Mouse (Mus musculus): ENCODE data around the gene Col16a1. TPM values are rescaled to one million over a fixed set of nuclear protein-coding genes. Genes with fewer than 3 reads are reported as not detected.

Gene Col16a1
- total RNA-seq, 1 experiment from 2014 or later: not detected

DNA sequence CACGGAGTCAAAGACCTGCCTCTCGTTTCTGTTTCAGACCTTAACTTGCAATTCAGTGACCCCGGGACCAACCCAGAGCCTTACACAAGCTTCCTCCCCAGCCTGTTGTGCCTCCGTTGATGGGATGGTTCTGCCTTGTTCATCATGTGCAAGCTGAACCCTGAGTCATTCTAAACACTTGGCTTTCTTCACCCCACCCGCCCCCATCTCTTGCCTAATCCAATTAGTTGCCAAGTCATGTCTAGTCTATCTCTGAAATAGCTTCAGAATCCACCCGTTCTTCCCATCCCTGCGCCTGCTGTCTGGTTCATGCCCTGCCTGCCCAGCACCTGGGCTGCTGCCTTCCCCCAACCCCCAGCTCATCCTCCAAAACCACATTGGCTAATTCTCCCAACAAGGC is 64.7 kb downstream of the Col16a1 start:
- peak; percentile 38; the same call in 1 of the 2 replicates for ATAC-seq (replicated peaks; ENCODE audit: insufficient number of reproducible peaks, low FRiP score, low TSS enrichment, poor library complexity, severe bottlenecking)

DNA sequence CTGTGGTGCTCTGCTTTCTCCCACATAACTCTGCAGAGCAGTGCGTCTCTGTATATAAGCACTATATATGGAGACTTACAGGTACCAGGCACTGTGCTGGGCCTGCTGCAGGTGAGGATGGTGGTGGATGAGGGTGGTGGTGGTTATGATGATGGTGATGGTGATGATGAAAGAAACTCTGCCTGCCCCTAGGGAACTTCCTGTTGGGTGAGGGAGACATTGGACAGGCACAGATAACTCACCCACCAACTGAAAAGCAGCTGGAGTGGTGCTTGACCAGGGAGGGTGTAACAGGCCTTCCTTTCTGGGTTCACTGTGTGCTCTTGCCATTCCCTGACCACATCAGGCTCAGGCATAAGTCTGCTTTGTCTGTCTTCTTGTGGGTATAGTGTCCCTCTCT is 65.1 kb downstream of the Col16a1 start:
- ATAC-seq (replicated peaks; ENCODE audit: insufficient number of reproducible peaks, low FRiP score, low TSS enrichment, poor library complexity, severe bottlenecking): peak; percentile 30; the same call in 1 of the 2 replicates

DNA sequence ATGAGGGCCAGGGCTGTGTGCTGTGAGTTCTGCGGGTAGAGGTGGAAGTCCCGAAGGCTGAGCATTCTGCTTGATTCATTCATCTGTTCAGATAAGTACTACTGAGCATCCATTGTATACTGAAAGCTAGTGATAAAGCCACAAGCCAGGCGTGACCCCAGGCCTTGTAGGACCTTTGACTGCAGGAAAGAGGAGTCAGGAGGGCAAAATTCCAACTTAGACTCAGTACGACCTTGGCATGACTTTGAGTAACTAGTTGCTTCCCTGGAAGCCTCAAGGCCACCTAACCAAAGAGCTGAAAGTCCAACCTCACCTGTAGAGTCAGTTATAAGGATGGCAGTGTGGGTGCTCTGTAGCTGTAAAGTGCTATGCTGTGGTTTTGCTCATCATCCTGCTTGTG is 73.1 kb downstream of the Col16a1 start:
- ATAC-seq (replicated peaks; ENCODE audit: insufficient number of reproducible peaks, low FRiP score, low TSS enrichment, poor library complexity, severe bottlenecking): no peak

DNA sequence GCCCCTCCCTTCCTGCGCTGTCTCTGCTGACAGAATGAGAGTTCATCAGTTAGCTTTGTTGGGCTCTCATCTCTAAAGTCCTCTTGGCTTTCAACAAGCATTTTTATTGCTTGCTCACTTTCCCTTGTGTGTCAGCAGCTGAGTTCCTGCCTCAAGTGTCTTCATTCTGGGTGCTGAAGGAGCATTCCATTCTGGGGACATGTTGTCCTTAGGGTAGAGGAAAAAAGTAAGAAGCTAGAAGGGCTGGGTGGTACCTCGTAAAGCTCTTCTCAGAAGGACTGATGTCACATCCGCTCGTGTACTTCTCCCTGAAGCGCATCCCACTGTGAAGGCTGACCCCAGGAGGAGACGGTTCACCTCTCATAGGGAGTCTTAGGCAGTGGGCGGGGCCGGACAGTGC is 73.9 kb downstream of the Col16a1 start:
- no peak for ATAC-seq (replicated peaks; ENCODE audit: insufficient number of reproducible peaks, low FRiP score, low TSS enrichment, poor library complexity, severe bottlenecking)

DNA sequence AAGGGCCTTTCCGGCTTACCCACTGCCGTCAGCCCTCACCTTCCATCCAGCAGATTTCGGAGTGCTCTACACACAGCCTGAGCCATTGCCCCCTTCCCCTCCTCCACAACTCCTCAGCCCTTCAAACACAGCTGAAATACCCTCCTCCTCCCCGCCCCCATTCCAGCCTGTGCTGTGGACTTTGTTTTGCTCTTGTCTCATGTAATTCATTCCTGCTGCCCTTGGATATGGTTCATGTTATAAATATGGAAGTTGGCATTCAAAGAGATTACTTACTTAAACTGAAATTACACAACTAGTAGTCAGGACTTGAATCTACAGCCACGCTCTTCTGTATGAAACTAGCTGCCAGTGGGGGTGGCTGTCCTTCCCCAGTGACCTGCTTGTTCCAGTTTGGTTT is 75.4 kb downstream of the Col16a1 start:
- no peak for ATAC-seq (replicated peaks; ENCODE audit: insufficient number of reproducible peaks, low FRiP score, low TSS enrichment, poor library complexity, severe bottlenecking)

DNA sequence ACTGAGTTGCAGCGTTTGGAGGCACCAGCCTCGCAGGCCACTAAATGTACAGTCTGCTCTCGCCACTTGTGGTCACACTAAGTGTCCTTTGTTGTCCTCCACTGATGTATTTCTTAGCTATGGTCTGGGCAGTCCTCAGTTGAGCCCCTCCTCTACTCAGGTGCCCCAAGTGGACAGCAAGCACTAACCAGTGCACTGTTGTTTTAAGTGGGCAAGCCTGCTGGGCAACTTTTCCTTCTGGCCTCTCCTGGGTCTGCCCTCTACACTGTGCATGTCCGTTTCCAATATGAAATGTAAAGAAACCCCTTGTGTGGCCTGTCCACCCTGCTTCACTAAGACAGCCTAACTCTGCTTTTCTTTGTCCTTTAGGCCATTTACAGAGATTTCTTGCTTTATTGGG is 76.5 kb downstream of the Col16a1 start:
- ATAC-seq (replicated peaks; ENCODE audit: insufficient number of reproducible peaks, low FRiP score, low TSS enrichment, poor library complexity, severe bottlenecking): no peak

GRCm38 (mm10) chr4:130125164-130125563 is 77.5 kb downstream of the Col16a1 start:
- no peak for ATAC-seq (replicated peaks; ENCODE audit: insufficient number of reproducible peaks, low FRiP score, low TSS enrichment, poor library complexity, severe bottlenecking)

DNA sequence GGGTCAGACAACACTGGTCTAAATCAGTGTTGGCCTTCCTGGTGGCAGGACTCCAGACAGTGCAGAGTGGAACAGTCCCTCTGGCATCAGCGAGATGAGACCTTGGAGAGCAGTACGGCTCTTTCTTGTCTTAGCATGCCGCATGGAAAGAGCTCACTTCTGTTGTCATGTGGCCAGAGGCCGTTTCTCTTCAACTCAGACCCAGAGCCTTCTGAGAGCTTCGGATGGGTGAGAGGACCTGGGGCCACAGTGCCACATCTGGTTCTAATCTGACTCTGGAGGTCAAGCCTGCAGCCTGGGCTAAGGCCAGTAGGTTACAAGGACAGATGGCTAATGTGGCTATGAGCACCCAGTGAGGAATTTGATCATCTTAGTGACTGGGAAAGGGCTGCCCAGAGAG is 78.3 kb downstream of the Col16a1 start:
- ATAC-seq (replicated peaks; ENCODE audit: insufficient number of reproducible peaks, low FRiP score, low TSS enrichment, poor library complexity, severe bottlenecking): no peak

DNA sequence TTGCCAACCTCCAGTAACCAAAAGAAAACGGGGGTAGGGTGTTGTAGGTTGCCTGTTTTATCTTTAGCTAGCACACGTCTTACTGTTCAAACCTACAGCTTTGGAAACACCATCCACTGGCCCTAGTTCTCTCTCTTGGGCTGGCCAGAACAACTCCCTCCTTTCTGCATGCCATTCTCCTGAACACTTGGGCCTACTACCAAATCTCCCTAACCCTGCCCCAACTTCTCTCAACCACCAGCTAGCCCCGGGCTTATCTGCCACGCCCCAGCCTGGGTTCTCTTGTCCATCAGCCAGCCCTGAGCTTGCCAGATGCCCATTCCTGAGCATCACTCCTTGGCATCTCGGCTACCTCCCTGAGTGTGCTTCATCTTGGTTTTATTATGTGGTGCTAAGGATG is 81.3 kb downstream of the Col16a1 start:
- no peak for ATAC-seq (replicated peaks; ENCODE audit: insufficient number of reproducible peaks, low FRiP score, low TSS enrichment, poor library complexity, severe bottlenecking)

- no peak for ATAC-seq (replicated peaks; ENCODE audit: insufficient number of reproducible peaks, low FRiP score, low TSS enrichment, poor library complexity, severe bottlenecking)
These were observed 82.4 kb downstream of the Col16a1 start for GRCm38 (mm10) chr4:130130082-130130481.

DNA sequence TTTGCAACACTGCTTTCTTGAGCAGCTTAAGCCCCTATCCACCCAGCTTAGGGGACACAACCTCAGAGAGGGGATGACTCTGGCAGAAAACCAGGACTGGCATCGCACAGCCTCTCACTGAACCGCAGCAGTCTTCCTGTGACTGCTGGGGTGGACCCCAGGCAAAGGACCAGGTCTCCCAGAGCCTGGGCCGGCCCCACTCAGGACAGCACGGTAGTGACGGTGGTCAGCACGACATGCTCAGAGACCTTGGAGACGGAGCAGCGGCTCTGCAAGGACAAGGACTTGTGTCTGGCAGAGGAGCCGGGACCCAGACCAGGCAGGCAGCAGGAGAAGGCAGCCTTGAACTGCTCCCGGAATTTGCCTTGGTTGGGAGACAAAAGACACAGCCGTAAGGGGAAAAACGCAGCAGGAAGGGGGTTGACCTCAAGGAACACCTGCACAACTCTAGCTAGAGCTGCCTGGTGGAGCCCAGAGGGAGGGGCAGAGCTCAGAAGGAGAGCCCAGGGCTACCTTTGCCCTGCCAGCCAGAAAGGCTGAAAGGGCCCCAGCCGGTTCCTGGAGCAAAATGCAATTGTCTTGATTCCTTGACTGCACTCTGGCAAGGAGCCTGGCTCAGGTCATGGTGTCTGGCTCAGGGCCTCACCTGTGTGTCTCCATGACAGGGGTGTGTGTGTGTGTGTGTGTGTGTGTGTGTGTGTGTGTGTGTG is 83.2 kb downstream of the Col16a1 start:
- no peak for ATAC-seq (replicated peaks; ENCODE audit: insufficient number of reproducible peaks, low FRiP score, low TSS enrichment, poor library complexity, severe bottlenecking)

GRCm38 (mm10) chr4:130131448-130132105 is 83.9 kb downstream of the Col16a1 start:
- ATAC-seq (replicated peaks; ENCODE audit: insufficient number of reproducible peaks, low FRiP score, low TSS enrichment, poor library complexity, severe bottlenecking): no peak

DNA sequence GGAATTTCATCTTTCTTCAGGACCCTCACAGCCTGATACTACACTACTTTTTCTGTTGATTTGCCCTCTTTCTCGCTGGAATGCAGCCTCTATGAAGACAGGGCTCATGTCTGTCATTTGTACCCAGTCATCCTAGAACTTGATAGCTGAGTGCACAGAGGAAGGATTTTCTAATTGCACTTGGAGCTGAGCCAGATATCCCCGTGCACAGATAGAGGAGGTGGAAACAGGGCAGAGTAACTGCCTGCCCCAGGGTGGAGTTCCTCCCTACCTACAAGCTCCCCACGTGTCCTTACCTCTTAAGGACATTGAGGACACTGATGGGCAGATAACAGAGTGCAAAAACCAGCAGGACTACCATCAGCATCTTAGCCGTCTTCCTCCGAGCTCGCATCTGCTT is 85.8 kb downstream of the Col16a1 start:
- no peak for ATAC-seq (replicated peaks; ENCODE audit: insufficient number of reproducible peaks, low FRiP score, low TSS enrichment, poor library complexity, severe bottlenecking)

DNA sequence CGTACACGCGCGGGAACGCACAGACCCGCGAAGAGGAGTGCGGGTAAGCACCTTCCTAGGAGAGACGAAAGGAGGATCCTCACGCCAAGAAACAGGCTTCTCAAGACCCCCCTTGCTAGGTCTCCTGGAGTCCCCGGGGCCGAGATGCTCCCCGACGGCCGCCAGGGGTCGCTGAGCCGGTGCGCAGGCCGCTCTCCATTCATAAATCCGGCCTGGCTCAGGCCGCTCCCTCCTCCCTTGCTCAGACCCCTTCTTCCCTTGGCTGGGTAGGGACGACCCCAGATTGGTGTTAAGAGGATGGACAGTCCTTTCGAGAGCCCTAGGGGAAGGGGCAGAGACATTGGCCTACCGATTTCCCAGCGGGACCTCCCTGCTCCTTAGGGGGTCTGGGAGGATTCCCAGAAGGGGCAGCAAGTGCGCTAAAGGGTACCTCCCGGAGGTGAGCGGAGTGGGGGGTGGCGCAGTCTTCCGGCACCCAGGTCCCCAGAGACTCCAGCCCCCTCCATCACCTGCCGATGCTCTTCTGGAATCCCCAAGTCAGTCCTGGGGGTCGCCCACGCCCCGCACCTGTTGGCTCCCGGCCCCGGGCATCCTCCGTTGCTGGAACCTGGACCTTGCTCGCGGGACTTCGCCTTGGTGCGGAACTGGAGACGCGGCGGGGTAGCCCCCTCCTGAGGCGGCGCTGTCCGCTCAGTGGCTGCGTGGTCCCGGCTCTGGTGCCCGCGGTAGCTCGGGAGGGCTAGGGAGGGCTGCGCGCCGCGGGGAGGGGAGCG is 91.0 kb downstream of the Col16a1 start:
- ATAC-seq (replicated peaks; ENCODE audit: insufficient number of reproducible peaks, low FRiP score, low TSS enrichment, poor library complexity, severe bottlenecking): no peak

DNA sequence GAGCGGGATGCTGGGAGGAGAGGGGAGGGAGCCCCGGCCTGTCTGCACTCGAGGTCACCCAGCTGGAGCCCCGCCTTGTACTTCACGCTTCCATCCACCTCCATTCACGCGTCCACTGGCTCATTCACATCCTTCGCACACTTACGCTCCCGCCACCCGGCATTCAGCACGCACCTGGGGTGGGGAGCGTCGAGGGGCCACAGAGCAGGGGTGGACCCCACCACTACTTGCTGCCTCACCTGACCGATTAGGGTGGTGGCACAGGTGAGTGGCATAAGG is 91.5 kb downstream of the Col16a1 start, which contains the start of gene Hcrtr1:
TSS of gene Hcrtr1 (minus strand) at position 146 of the 279 bp plus-strand sequence.
- ATAC-seq (replicated peaks; ENCODE audit: insufficient number of reproducible peaks, low FRiP score, low TSS enrichment, poor library complexity, severe bottlenecking): no peak

DNA sequence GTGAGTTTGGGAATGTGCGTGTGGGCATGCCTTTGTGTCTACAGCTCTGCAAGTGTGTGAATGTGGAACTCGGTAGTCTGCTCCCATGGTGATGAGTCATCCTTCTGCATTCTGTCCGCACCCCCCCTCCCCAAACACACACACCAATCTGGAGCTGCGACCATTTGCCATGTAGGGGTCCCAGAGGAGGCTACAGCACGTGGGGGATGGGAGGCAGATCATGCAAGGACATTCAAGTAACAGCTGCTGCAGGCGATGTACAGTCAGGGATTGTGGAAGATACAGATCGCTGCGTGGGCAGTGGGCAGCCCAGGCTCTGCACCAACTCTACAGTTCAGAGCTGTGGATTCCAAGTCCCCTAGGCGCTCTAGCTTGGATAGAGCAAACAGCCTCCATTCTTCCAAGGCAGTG is 93.4 kb downstream of the Col16a1 start:
- no peak for ATAC-seq (replicated peaks; ENCODE audit: insufficient number of reproducible peaks, low FRiP score, low TSS enrichment, poor library complexity, severe bottlenecking)

DNA sequence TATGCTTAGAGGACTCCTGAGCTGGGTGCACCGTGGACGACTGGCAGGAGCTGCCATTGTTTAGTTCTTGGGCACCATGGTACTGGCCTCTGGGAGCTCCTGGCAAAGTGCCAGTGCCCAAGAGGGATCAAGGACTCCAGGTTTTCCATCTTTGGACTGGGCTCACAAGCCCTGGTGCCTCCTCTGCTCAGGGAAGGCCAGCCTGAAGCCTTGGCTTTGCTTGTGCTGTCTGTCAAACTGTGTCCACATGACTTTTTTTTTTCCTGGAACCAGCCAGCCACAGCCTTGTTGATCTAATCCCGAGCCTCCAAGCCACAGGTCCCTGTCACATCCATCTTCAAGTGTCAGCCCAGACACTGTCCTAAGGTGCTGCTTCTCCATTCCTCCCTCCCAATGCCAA is 94.1 kb downstream of the Col16a1 start:
- ATAC-seq (replicated peaks; ENCODE audit: insufficient number of reproducible peaks, low FRiP score, low TSS enrichment, poor library complexity, severe bottlenecking): no peak

DNA sequence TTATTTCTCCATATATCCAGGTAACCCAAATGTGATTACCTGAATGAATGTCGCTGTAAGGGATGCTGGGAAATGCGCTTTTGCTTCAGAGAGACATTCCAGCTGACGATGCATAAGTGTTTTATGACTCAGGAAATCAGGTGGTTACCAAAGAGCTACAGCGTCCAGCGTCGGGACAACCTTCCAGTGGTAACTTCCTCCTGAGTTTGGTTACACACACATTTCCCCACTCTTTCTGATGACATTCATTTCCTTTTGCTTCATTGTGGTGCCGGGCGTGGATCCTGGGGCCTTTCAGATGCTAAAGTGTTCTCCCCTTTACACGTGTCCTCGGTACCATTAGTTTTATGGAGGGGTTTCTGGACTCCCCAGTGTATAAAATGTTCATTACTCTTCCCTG is 100.8 kb downstream of the Col16a1 start:
- no peak for ATAC-seq (replicated peaks; ENCODE audit: insufficient number of reproducible peaks, low FRiP score, low TSS enrichment, poor library complexity, severe bottlenecking)

All from monocyte, adult 5-6 weeks (primary cell).